Mouse (Mus musculus) hindbrain, embryonic 15.5 days (tissue): ENCODE results near the gene Kdm6b. TPM values are rescaled to one million over a fixed set of nuclear protein-coding genes. Genes with fewer than 3 reads are reported as not detected.

Source experiments
- ATAC-seq: fragments of 200-750 bp; cut with Nextera tagmentation; 2 replicates; pipeline ENCODE4 v1.8.0; 2017; ENCODE audit warnings: low read depth, moderate number of reproducible peaks, moderate TSS enrichment; ENCODE audit not compliant: low FRiP score
- H3K27ac ChIP-seq: fragments of 300-500 bp; sonication (generic); replicated peaks from 2 replicates; pipeline ENCODE4 v1.5.1; 2015; ENCODE audit warnings: mild to moderate bottlenecking, inconsistent platforms
- H3K27me3 ChIP-seq: fragments of 300-500 bp; sonication (generic); 2 replicates; pipeline ENCODE4 v1.6.1; 2015; ENCODE audit warnings: control low read depth, inconsistent platforms
- H3K36me3 ChIP-seq: fragments of 300-500 bp; sonication (generic); 2 replicates; pipeline ENCODE4 v1.6.1; 2015; ENCODE audit warnings: control low read depth, inconsistent platforms
- H3K4me1 ChIP-seq: fragments of 300-500 bp; sonication (generic); replicated peaks from 2 replicates; pipeline ENCODE4 v1.6.1; 2015; ENCODE audit warnings: control low read depth, inconsistent platforms
- H3K4me2 ChIP-seq: fragments of 300-500 bp; sonication (generic); 2 replicates; pipeline ENCODE4 v1.6.1; 2015; ENCODE audit warnings: moderate library complexity, mild to moderate bottlenecking, inconsistent platforms
- H3K4me3 ChIP-seq: fragments of 300-500 bp; sonication (generic); 2 replicates; pipeline ENCODE4 v1.5.1; 2015; ENCODE audit warnings: mild to moderate bottlenecking, inconsistent platforms
- H3K9ac ChIP-seq: fragments of 300-500 bp; sonication (generic); 2 replicates; pipeline ENCODE4 v1.6.1; 2015; ENCODE audit warnings: inconsistent platforms
- H3K9me3 ChIP-seq: fragments of 300-500 bp; sonication (generic); 2 replicates; pipeline ENCODE4 v1.6.1; 2016; ENCODE audit warnings: control low read depth, inconsistent platforms
- WGBS: fragments of 180-500 bp; shearing (Covaris S2); methylation state at CpG from one replicate; pipeline ENCODE4 v1.1.7; 2015; 5-methylcytosine and 5-hydroxymethylcytosine counted together
- polyA plus RNA-seq: library from polyadenylated mRNA; unstranded; fragments of >200 nt; fragmentation: Nextera tagmentation; extraction: Ambion mirVana; gene quantifications from 2 replicates; pipeline ENCODE4 v1.2.1, GENCODE M21; 2015

Kdm6b gene
- polyA plus RNA-seq, 1 experiment from 2014 or later: 34.9 TPM

DNA sequence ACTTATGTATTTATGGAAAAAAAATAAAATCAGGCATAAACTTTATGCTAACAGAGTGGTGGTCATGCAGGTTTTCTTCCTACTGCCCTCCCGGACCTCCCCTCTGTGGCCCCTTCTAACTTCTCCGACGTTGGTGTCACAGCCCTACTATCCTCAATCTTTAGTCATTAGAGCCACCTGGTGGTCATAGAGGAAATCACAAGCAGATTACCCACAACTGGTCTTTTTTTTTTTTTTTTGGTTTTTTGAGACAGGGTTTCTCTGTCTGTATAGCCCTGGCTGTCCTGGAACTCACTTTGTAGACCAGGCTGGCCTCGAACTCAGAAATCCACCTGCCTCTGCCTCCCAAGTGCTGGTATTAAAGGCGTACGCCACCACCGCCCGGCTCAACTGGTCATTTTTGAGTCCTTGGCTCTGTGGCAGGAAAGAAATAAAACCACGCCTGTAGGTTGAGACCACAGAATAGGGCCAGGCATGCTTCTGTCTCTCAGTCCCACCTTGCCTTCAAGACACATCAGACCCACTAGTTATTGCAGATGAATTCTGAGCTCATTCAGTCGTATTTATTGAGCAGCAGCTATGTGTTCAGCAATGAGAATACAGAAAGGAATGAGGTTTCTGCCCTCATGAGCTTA, 23.0 kb downstream of the Kdm6b start:
- WGBS: 50% methylated on average over 10 of the region's 10 CpGs
- no peak overlapping the region for H3K27ac ChIP-seq
- H3K4me2 ChIP-seq: no peak overlapping the region
- peak; percentile 27; the same call in 1 of the 2 replicates for ATAC-seq
- no peaks in the 10 kb centered on the region for H3K27me3 ChIP-seq
- H3K9ac ChIP-seq: no peak overlapping the region
- H3K4me1 ChIP-seq: peaks cover 12% of the 10 kb centered on the region
- H3K36me3 ChIP-seq: no peaks in the 10 kb centered on the region
- H3K9me3 ChIP-seq: no peaks in the 10 kb centered on the region
- no peak overlapping the region for H3K4me3 ChIP-seq

DNA sequence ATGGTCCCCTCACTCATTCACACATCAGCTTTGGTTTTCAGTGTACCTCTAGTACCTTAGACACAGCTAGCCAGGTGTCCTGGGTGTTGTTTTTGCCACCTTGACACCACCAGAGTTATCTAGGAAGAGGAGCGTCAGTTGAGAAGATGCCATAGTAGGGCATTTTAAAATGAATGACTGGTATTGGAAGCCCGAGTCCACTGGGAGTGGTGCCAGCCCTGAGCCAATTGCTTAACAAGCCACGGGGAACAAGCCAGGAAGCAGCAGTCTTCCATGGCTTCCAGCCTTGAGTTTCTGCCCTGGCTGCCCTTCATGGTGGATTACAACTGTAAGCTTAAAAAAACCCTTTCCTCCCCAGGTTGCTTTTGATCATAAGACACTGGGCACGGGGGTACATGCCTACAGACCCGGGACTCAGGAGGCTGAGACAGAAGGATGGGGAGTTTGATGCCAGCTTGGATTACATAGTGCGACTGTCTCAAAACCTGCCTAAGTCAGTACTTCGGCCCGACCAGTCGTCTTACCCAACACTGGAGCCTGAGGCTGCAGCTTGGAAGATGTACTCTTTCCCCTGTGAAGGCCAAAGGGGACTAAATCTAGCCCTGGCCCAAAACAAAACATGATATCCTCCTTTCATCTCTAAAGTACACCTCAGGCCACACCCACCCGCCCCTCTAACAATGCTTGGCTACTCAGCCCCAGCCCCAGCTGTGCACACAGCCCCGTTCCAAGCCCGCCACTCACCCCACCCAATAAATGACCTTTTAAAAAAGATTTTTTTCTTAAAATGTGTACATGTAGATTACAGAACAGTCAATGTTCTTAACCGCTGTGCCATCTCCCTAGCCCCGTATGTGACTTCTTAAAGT, 23.7 kb downstream of the Kdm6b start:
- Histone ChIP-seq H3K27ac (no peak overlapping the region), H3K4me1 (peaks cover 12% of the 10 kb centered on the region), H3K27me3 (no peaks in the 10 kb centered on the region), H3K4me3 (no peak overlapping the region), H3K4me2 (no peak overlapping the region), H3K9ac (no peak overlapping the region), H3K36me3 (no peaks in the 10 kb centered on the region), H3K9me3 (no peaks in the 10 kb centered on the region)
- ATAC-seq: no peak; the same call in 1 of the 2 replicates
- WGBS: 61% methylated on average over 14 of the region's 14 CpGs

DNA sequence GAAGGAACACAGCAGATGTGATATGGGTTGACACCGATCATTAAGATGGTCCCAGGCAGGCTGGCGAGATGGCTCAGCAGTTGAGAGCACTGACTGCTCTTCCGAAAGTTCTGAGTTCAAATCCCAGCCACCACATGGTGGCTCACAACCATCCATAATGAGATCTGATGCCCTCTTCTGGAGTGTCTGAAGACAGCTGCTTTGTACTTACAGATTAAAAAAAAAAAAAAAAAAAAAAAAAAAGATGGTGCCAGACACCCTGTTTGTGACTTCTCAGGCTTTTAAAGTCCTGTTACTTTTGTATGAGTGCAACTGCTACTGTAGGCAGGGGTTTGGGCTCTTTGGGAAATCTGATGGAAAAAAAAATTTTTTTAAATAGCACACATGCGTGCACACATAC, 24.8 kb downstream of the Kdm6b start:
- H3K36me3 ChIP-seq: no peaks in the 10 kb centered on the region
- H3K27ac ChIP-seq: no peak overlapping the region
- 94% methylated on average over 4 of the region's 4 CpGs for WGBS
- 0 out of 2 replicates have a peak, but pooled peaks cover 7% of the 10 kb centered on the region for H3K4me1 ChIP-seq
- no peak overlapping the region for H3K4me2 ChIP-seq
- no peaks in the 10 kb centered on the region for H3K9me3 ChIP-seq
- no peaks in the 10 kb centered on the region for H3K27me3 ChIP-seq
- no peak overlapping the region for H3K4me3 ChIP-seq
- no peak for ATAC-seq
- H3K9ac ChIP-seq: no peak overlapping the region

- Histone ChIP-seq H3K27ac (no peak overlapping the region), H3K4me3 (no peak overlapping the region), H3K9ac (no peak overlapping the region), H3K4me1 (0 out of 2 replicates have a peak, but pooled peaks cover 7% of the 10 kb centered on the region), H3K9me3 (no peaks in the 10 kb centered on the region), H3K4me2 (no peak overlapping the region), H3K36me3 (no peaks in the 10 kb centered on the region), H3K27me3 (no peaks in the 10 kb centered on the region)
- ATAC-seq: no peak
- 83% methylated on average over 7 of the region's 7 CpGs for WGBS
These were observed 26.7 kb downstream of the Kdm6b start for GRCm38 (mm10) chr11:69386758-69387157.

- H3K9me3 ChIP-seq: no peaks in the 10 kb centered on the region
- H3K4me1 ChIP-seq: 0 out of 2 replicates have a peak, but pooled peaks cover 4% of the 10 kb centered on the region
- ATAC-seq: no peak
- H3K27ac ChIP-seq: no peak overlapping the region
- no peaks in the 10 kb centered on the region for H3K27me3 ChIP-seq
- H3K4me2 ChIP-seq: no peak overlapping the region
- H3K36me3 ChIP-seq: no peaks in the 10 kb centered on the region
- H3K9ac ChIP-seq: no peak overlapping the region
- H3K4me3 ChIP-seq: no peak overlapping the region
- WGBS: 85% methylated on average over 6 of the region's 6 CpGs
These were observed 28.5 kb downstream of the Kdm6b start for GRCm38 (mm10) chr11:69384979-69385378.

DNA sequence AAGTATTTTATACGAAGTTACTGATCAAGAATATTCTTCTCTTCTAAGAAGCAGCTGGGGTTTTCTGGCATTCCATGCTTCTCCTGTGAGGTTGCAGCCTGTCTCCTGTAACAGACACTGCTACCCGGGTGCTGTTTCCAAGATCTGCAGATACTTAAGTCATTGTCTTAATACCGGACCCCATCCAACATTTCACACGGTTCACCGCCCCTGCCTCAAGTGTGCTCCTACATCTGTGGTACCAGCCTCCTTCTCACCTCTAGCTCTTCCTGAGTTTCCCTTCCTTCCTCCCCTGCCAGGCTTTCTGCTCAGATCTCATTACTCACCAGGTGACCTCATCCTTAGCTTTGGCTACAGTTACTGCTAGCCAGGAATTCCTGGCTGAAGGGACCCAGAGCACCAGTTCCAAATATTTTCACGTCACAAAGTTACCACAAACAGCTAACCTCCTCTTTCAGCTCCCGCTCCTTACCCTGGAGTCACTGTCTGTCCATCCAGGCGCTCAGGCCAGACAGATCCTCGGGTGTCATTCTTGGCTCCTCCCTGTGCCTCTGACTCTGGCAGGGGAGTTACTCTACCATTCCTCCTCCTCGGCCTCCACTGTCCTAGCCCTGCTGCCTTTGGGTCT, 30.9 kb downstream of the Kdm6b start:
- Histone ChIP-seq H3K27me3 (no peaks in the 10 kb centered on the region), H3K9me3 (no peaks in the 10 kb centered on the region), H3K9ac (no peak overlapping the region), H3K4me3 (no peak overlapping the region), H3K36me3 (no peaks in the 10 kb centered on the region), H3K27ac (no peak overlapping the region), H3K4me1 (no peaks in the 10 kb centered on the region), H3K4me2 (no peak overlapping the region)
- 70% methylated on average over 10 of the region's 10 CpGs for WGBS
- no peak for ATAC-seq

- no peaks in the 10 kb centered on the region for H3K27me3 ChIP-seq
- H3K4me1 ChIP-seq: no peaks in the 10 kb centered on the region
- 78% methylated on average over 6 of the region's 6 CpGs for WGBS
- no peaks in the 10 kb centered on the region for H3K9me3 ChIP-seq
- no peak overlapping the region for H3K4me3 ChIP-seq
- no peak overlapping the region for H3K9ac ChIP-seq
- H3K36me3 ChIP-seq: no peaks in the 10 kb centered on the region
- ATAC-seq: no peak
- no peak overlapping the region for H3K4me2 ChIP-seq
- no peak overlapping the region for H3K27ac ChIP-seq
These were observed 32.1 kb downstream of the Kdm6b start for GRCm38 (mm10) chr11:69381356-69381755.

DNA sequence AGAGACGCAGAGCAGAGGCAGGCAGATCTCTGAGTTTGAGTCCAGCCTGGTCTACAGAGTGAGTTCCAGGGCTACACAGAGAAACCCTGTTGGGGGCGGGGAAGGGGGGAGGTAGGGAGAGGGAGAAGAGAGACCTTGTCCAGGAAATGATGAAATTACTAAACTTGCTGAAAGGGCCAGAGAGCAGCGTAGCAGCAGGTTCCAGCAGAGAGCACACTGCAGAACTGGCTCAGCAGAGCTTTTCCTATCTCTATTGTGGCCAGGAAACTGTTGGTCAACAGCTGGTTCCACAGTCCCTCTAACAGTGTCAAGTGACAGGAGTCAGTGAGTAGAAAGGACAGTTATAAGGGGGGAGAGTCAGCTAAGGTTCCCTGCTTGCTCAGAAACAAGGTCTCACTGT, 33.9 kb downstream of the Kdm6b start:
- Histone ChIP-seq H3K9me3 (no peaks in the 10 kb centered on the region), H3K27ac (no peak overlapping the region), H3K36me3 (no peaks in the 10 kb centered on the region), H3K4me2 (no peak overlapping the region), H3K9ac (no peak overlapping the region), H3K27me3 (no peaks in the 10 kb centered on the region), H3K4me1 (no peaks in the 10 kb centered on the region), H3K4me3 (no peak overlapping the region)
- no peak for ATAC-seq
- 89% methylated on average over 3 of the region's 3 CpGs for WGBS

- no peak overlapping the region for H3K4me3 ChIP-seq
- 77% methylated on average over 3 of the region's 3 CpGs for WGBS
These were observed 35.7 kb downstream of the Kdm6b start for GRCm38 (mm10) chr11:69377766-69378165.

GRCm38 (mm10) chr11:69375646-69376045, 37.8 kb downstream of the Kdm6b start:
- no peak overlapping the region for H3K4me3 ChIP-seq
- H3K9ac ChIP-seq: no peak overlapping the region
- ATAC-seq: no peak
- H3K27me3 ChIP-seq: no peaks in the 10 kb centered on the region
- no peak overlapping the region for H3K27ac ChIP-seq
- H3K4me1 ChIP-seq: peaks cover 21% of the 10 kb centered on the region
- no peaks in the 10 kb centered on the region for H3K36me3 ChIP-seq
- no peaks in the 10 kb centered on the region for H3K9me3 ChIP-seq
- no peak overlapping the region for H3K4me2 ChIP-seq
- WGBS: 90% methylated on average over 4 of the region's 4 CpGs

More at GRCm38 (mm10) chr11:69377766-69378165, 35.7 kb downstream of the Kdm6b start:
- Histone ChIP-seq H3K27ac (no peak overlapping the region), H3K9me3 (no peaks in the 10 kb centered on the region), H3K27me3 (no peaks in the 10 kb centered on the region), H3K4me1 (no peaks in the 10 kb centered on the region; the same call in 1 of the 2 replicates), H3K9ac (no peak overlapping the region), H3K4me2 (no peak overlapping the region), H3K36me3 (no peaks in the 10 kb centered on the region)
- no peak for ATAC-seq

GRCm38 (mm10) chr11:69373223-69373965, 40.1 kb downstream of the Kdm6b start:
- Histone ChIP-seq H3K9me3 (no peaks in the 10 kb centered on the region), H3K27me3 (no peaks in the 10 kb centered on the region), H3K36me3 (no peaks in the 10 kb centered on the region), H3K4me1 (peaks cover 26% of the 10 kb centered on the region), H3K9ac (no peak overlapping the region), H3K4me3 (no peak overlapping the region), H3K27ac (no peak overlapping the region), H3K4me2 (no peak overlapping the region)
- no peak for ATAC-seq
- 94% methylated on average over 16 of the region's 16 CpGs for WGBS
